Mouse (Mus musculus) midbrain, embryonic 11.5 days (tissue): ENCODE measurements around the gene Glis3. TPM values are rescaled to one million over a fixed set of nuclear protein-coding genes. Genes with fewer than 3 reads are reported as not detected.

Experiments
- ATAC-seq: fragments of 200-750 bp; cut with Nextera tagmentation; 2 replicates; pipeline ENCODE4 v1.8.0; 2017; ENCODE audit warnings: moderate TSS enrichment, moderate library complexity; ENCODE audit not compliant: low FRiP score
- DNase-seq: peaks from one replicate; pipeline ENCODE4 v3.0.0; 2015; ENCODE audit warnings: low spot score; ENCODE audit errors: missing footprints
- H3K27ac ChIP-seq: fragments of 300-500 bp; sonication (generic); 2 replicates; pipeline ENCODE4 v1.5.1; 2014; ENCODE audit warnings: low read depth, low read length
- H3K27me3 ChIP-seq: fragments of 300-500 bp; sonication (generic); 2 replicates; pipeline ENCODE4 v1.6.1; 2014; ENCODE audit warnings: mild to moderate bottlenecking, low read length, moderate library complexity, mixed read lengths; ENCODE audit not compliant: control insufficient read depth, insufficient read depth
- H3K36me3 ChIP-seq: fragments of 300-500 bp; sonication (generic); 2 replicates; pipeline ENCODE4 v1.6.1; 2014; ENCODE audit warnings: mild to moderate bottlenecking, low read length, moderate library complexity, mixed read lengths; ENCODE audit not compliant: control insufficient read depth, insufficient read depth
- H3K4me1 ChIP-seq: fragments of 300-500 bp; sonication (generic); 2 replicates; pipeline ENCODE4 v1.6.1; 2014; ENCODE audit warnings: low read length; ENCODE audit not compliant: control insufficient read depth, insufficient read depth
- H3K4me2 ChIP-seq: fragments of 300-500 bp; sonication (generic); 2 replicates; pipeline ENCODE4 v1.6.1; 2014; ENCODE audit warnings: mild to moderate bottlenecking, moderate library complexity
- H3K4me3 ChIP-seq: fragments of 300-500 bp; sonication (generic); 2 replicates; pipeline ENCODE4 v1.5.1; 2014; ENCODE audit warnings: low read depth, low read length
- H3K9ac ChIP-seq: fragments of 300-500 bp; sonication (generic); 2 replicates; pipeline ENCODE4 v1.6.1; 2014; ENCODE audit warnings: low read length
- H3K9me3 ChIP-seq: fragments of 300-500 bp; sonication (generic); 2 replicates; pipeline ENCODE4 v1.6.1; 2016; ENCODE audit warnings: low read length; ENCODE audit not compliant: control insufficient read depth
- WGBS: fragments of 180-500 bp; shearing (Covaris S2); extraction: QIAGEN DNeasy Blood & Tissue Kit; methylation state at CpG from one replicate; pipeline ENCODE4 v1.1.7; 2014; 5-methylcytosine and 5-hydroxymethylcytosine counted together
- polyA plus RNA-seq: library from polyadenylated mRNA; unstranded; fragments of >200 nt; fragmentation: Nextera tagmentation; extraction: Ambion mirVana; gene quantifications from 2 replicates; pipeline ENCODE4 v1.2.1, GENCODE M21; 2014

Glis3 gene
- polyA plus RNA-seq, 1 experiment from 2014 or later = 1.9 TPM

GRCm38 (mm10) chr19:28424180-28424579 is 255.7 kb downstream of the Glis3 start:
- Histone ChIP-seq H3K27ac (no peak overlapping the region), H3K36me3 (no peaks in the 10 kb centered on the region), H3K9me3 (no peaks in the 10 kb centered on the region), H3K27me3 (no peaks in the 10 kb centered on the region), H3K4me3 (no peak overlapping the region), H3K4me2 (no peak overlapping the region), H3K9ac (no peak overlapping the region), H3K4me1 (no peaks in the 10 kb centered on the region)
- ATAC-seq = no peak
- 77% methylated on average over 5 of the region's 5 CpGs for WGBS
- peak; percentile 84 for DNase-seq

- DNase-seq (no peak), ATAC-seq (no peak)
- Histone ChIP-seq H3K36me3 (no peaks in the 10 kb centered on the region), H3K9me3 (no peaks in the 10 kb centered on the region), H3K4me3 (no peak overlapping the region), H3K27me3 (no peaks in the 10 kb centered on the region), H3K27ac (no peak overlapping the region), H3K4me2 (no peak overlapping the region), H3K4me1 (no peaks in the 10 kb centered on the region), H3K9ac (no peak overlapping the region)
- 75% methylated on average over 9 of the region's 9 CpGs for WGBS
Measured at GRCm38 (mm10) chr19:28422939-28423338, 256.9 kb downstream of the Glis3 start.

GRCm38 (mm10) chr19:28416069-28416468 is 263.8 kb downstream of the Glis3 start:
- no peak for DNase-seq
- H3K36me3 ChIP-seq = no peaks in the 10 kb centered on the region
- H3K4me2 ChIP-seq = no peak overlapping the region
- H3K27ac ChIP-seq = no peak overlapping the region
- H3K9ac ChIP-seq = no peak overlapping the region
- 90% methylated on average over 5 of the region's 5 CpGs for WGBS
- H3K9me3 ChIP-seq = no peaks in the 10 kb centered on the region
- H3K27me3 ChIP-seq = no peaks in the 10 kb centered on the region
- H3K4me3 ChIP-seq = no peak overlapping the region
- no peaks in the 10 kb centered on the region for H3K4me1 ChIP-seq
- no peak for ATAC-seq

GRCm38 (mm10) chr19:28408787-28409186 is 271.1 kb downstream of the Glis3 start:
- H3K36me3 ChIP-seq = no peaks in the 10 kb centered on the region
- H3K9ac ChIP-seq = no peak overlapping the region
- H3K27ac ChIP-seq = no peak overlapping the region
- H3K4me3 ChIP-seq = no peak overlapping the region
- H3K4me2 ChIP-seq = no peak overlapping the region
- 77% methylated on average over 3 of the region's 3 CpGs for WGBS
- H3K9me3 ChIP-seq = no peaks in the 10 kb centered on the region
- no peaks in the 10 kb centered on the region for H3K27me3 ChIP-seq
- DNase-seq (no peak), ATAC-seq (no peak)
- no peaks in the 10 kb centered on the region for H3K4me1 ChIP-seq

GRCm38 (mm10) chr19:28402956-28403355 is 276.9 kb downstream of the Glis3 start:
- ATAC-seq = no peak

GRCm38 (mm10) chr19:28395584-28395861 is 284.4 kb downstream of the Glis3 start:
- Histone ChIP-seq H3K4me2 (no peak overlapping the region), H3K4me3 (no peak overlapping the region), H3K9ac (no peak overlapping the region), H3K27me3 (no peaks in the 10 kb centered on the region), H3K27ac (no peak overlapping the region), H3K4me1 (peaks cover 7% of the 10 kb centered on the region), H3K36me3 (no peaks in the 10 kb centered on the region), H3K9me3 (no peaks in the 10 kb centered on the region)
- DNase-seq = no peak
- 0 out of 2 replicates have a peak, but pooled peaks have one; percentile 7 for ATAC-seq
- 81% methylated on average over 1 of the region's 1 CpGs for WGBS

More at GRCm38 (mm10) chr19:28402956-28403355, 276.9 kb downstream of the Glis3 start:
- H3K4me1 ChIP-seq = no peaks in the 10 kb centered on the region
- DNase-seq = no peak
- no peak overlapping the region for H3K4me3 ChIP-seq
- H3K9ac ChIP-seq = no peak overlapping the region
- WGBS = 85% methylated on average over 6 of the region's 6 CpGs
- H3K9me3 ChIP-seq = no peaks in the 10 kb centered on the region
- H3K4me2 ChIP-seq = no peak overlapping the region
- H3K36me3 ChIP-seq = no peaks in the 10 kb centered on the region
- no peaks in the 10 kb centered on the region for H3K27me3 ChIP-seq
- no peak overlapping the region for H3K27ac ChIP-seq

GRCm38 (mm10) chr19:28394826-28395583 is 284.9 kb downstream of the Glis3 start:
- H3K27ac ChIP-seq = no peak overlapping the region
- H3K9me3 ChIP-seq = no peaks in the 10 kb centered on the region
- DNase-seq = no peak
- 49% methylated on average over 12 of the region's 12 CpGs for WGBS
- H3K36me3 ChIP-seq = no peaks in the 10 kb centered on the region
- H3K4me3 ChIP-seq = no peak overlapping the region
- H3K4me2 ChIP-seq = no peak overlapping the region
- no peak overlapping the region for H3K9ac ChIP-seq
- H3K4me1 ChIP-seq = peaks cover 7% of the 10 kb centered on the region
- H3K27me3 ChIP-seq = no peaks in the 10 kb centered on the region
- ATAC-seq = peak; percentile 33; the same call in 1 of the 2 replicates

GRCm38 (mm10) chr19:28393766-28394165 is 286.1 kb downstream of the Glis3 start:
- Histone ChIP-seq H3K4me3 (no peak overlapping the region), H3K9me3 (no peaks in the 10 kb centered on the region), H3K9ac (no peak overlapping the region), H3K27me3 (no peaks in the 10 kb centered on the region), H3K4me1 (peaks cover 7% of the 10 kb centered on the region), H3K27ac (no peak overlapping the region), H3K4me2 (no peak overlapping the region), H3K36me3 (no peaks in the 10 kb centered on the region)
- DNase-seq (no peak), ATAC-seq (no peak)
- WGBS = 88% methylated on average over 7 of the region's 7 CpGs

GRCm38 (mm10) chr19:28392838-28393237 is 287.0 kb downstream of the Glis3 start:
- no peak for DNase-seq
- Histone ChIP-seq H3K36me3 (no peaks in the 10 kb centered on the region), H3K4me2 (no peak overlapping the region), H3K4me1 (peaks cover 7% of the 10 kb centered on the region), H3K4me3 (no peak overlapping the region), H3K9me3 (no peaks in the 10 kb centered on the region), H3K27me3 (no peaks in the 10 kb centered on the region), H3K27ac (no peak overlapping the region), H3K9ac (no peak overlapping the region)
- 87% methylated on average over 3 of the region's 3 CpGs for WGBS
- ATAC-seq = no peak
